Mouse (Mus musculus): ENCODE measurements around the gene Rab17.

- TF ChIP-seq EP300 (IDR thresholded peaks at IDR 0.05; ENCODE audit: low read depth) (no peak), CTCF (IDR thresholded peaks at IDR 0.05; ENCODE audit: low read depth) (no peak)
Measured at GRCm38 (mm10) chr1:90927929-90928574, 41.4 kb downstream of the Rab17 start.

Measured in liver, postnatal 0 days (tissue).